Mouse (Mus musculus): ENCODE measurements around the gene Setdb1. TPM values are rescaled to one million over a fixed set of nuclear protein-coding genes. Genes with fewer than 3 reads are reported as not detected.

Gene Setdb1
- polyA plus RNA-seq, 1 experiment from 2014 or later: 31.6 TPM

DNA sequence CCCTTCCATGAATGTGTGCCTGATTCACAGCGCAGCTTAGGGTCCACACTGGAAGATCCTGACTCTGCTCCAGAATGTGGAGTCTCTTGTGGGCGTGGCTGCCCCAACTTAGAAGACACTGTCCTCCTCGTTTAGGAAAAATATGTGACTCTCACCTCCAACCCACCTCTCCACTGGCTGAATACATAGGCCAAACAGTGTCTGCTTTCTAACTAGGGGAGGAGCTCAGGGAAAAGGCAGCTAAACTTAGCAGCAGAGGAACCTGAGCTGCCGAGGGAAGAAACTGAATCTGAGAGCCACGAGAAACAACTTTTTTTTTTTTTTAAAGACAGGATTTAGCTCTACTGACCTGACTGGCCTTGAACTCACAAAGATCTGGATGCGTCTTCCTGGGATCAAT is 81.8 kb downstream of the Setdb1 start:
- H3K9ac ChIP-seq: no peak overlapping the region; the same call in 1 of the 2 replicates
- H3K9me3 ChIP-seq (replicated peaks): no peaks in the 10 kb centered on the region
- H3K4me1 ChIP-seq: peaks cover 69% of the 10 kb centered on the region
- no peaks in the 10 kb centered on the region for H3K27me3 ChIP-seq (replicated peaks)
- peak overlapping the region; percentile 49; the same call in 1 of the 2 replicates for H3K27ac ChIP-seq
- 54% methylated on average over 6 of the region's 6 CpGs for WGBS (ENCODE audit: insufficient replicate concordance)
- peaks cover 4% of the 10 kb centered on the region for H3K36me3 ChIP-seq
- no peak overlapping the region for H3K4me2 ChIP-seq
- no peak overlapping the region for H3K4me3 ChIP-seq
- no peak for ATAC-seq

DNA sequence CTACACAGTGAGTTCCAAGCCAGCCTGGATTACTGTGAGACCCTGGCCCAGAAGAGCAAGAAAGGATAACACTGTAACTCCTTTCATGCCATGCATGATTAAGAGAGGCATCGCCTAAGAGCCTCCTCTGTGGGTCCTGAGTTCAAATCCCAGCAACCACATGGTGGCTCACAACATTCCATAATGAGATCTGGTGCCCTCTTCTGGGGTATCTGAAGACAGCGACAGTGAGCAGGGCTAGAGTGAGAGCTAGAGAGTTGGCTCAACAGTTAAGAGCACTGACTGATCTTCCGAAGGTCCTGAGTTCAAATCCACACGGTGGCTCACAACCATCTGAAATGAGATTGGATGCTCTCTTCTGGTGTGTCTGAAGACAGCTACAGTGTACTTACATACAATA is 82.5 kb downstream of the Setdb1 start:
- Histone ChIP-seq H3K27me3 (replicated peaks) (no peaks in the 10 kb centered on the region), H3K4me2 (no peak overlapping the region), H3K4me3 (no peak overlapping the region), H3K9ac (no peak overlapping the region), H3K4me1 (peaks cover 63% of the 10 kb centered on the region), H3K36me3 (peaks cover 10% of the 10 kb centered on the region), H3K27ac (no peak overlapping the region), H3K9me3 (replicated peaks) (no peaks in the 10 kb centered on the region)
- ATAC-seq: no peak
- 88% methylated on average over 4 of the region's 4 CpGs for WGBS (ENCODE audit: insufficient replicate concordance)

Other genes with a start within 250 kb of the Setdb1 start
- 53.7 and 56.2 TPM in 2 replicates for gene Vps72, start 246.2 kb downstream of the Setdb1 start, polyA plus RNA-seq (2016; fragmentation: Nextera tagmentation; extraction: Ambion mirVana)
- 0.19 and 0.51 TPM in 2 replicates for gene Tmod4, start 232.7 kb downstream of the Setdb1 start, polyA plus RNA-seq (2016; fragmentation: Nextera tagmentation; extraction: Ambion mirVana)
- 38.2 and 39.7 TPM in 2 replicates for gene Scnm1, start 223.2 kb downstream of the Setdb1 start, polyA plus RNA-seq (2016; fragmentation: Nextera tagmentation; extraction: Ambion mirVana)
- gene Lysmd1, start 223.1 kb downstream of the Setdb1 start, polyA plus RNA-seq (2016; fragmentation: Nextera tagmentation; extraction: Ambion mirVana): 7.9 and 8.6 TPM in 2 replicates
- gene Tnfaip8l2, start 214.8 kb downstream of the Setdb1 start, polyA plus RNA-seq (2016; fragmentation: Nextera tagmentation; extraction: Ambion mirVana): 5.1 and 5.3 TPM in 2 replicates
- gene Sema6c, start 196.7 kb downstream of the Setdb1 start, polyA plus RNA-seq (2016; fragmentation: Nextera tagmentation; extraction: Ambion mirVana): 1.9 and 2.1 TPM in 2 replicates
- gene Gabpb2, start 139.3 kb downstream of the Setdb1 start, polyA plus RNA-seq (2016; fragmentation: Nextera tagmentation; extraction: Ambion mirVana): 11.0 and 11.4 TPM in 2 replicates
- gene Cdc42se1, start 128.5 kb downstream of the Setdb1 start, polyA plus RNA-seq (2016; fragmentation: Nextera tagmentation; extraction: Ambion mirVana): 59.6 and 60.9 TPM in 2 replicates
- 4.3 and 4.5 TPM in 2 replicates for gene Mllt11, start 125.0 kb downstream of the Setdb1 start, polyA plus RNA-seq (2016; fragmentation: Nextera tagmentation; extraction: Ambion mirVana)
- gene Gm128, start 115.6 kb downstream of the Setdb1 start, polyA plus RNA-seq (2016; fragmentation: Nextera tagmentation; extraction: Ambion mirVana): 0.33 and 0.38 TPM in 2 replicates
- gene Bnipl, start 106.0 kb downstream of the Setdb1 start, polyA plus RNA-seq (2016; fragmentation: Nextera tagmentation; extraction: Ambion mirVana): not detected in 2 replicates
- gene Mindy1, start 75.9 kb downstream of the Setdb1 start, polyA plus RNA-seq (2016; fragmentation: Nextera tagmentation; extraction: Ambion mirVana): 18.8 and 22.5 TPM in 2 replicates
- 11.8 and 12.1 TPM in 2 replicates for gene Prune1, start 75.1 kb downstream of the Setdb1 start, polyA plus RNA-seq (2016; fragmentation: Nextera tagmentation; extraction: Ambion mirVana)
- gene Anxa9, start 50.0 kb downstream of the Setdb1 start, polyA plus RNA-seq (2016; fragmentation: Nextera tagmentation; extraction: Ambion mirVana): 3.1 and 4.6 TPM in 2 replicates
- gene Cers2, start 42.4 kb downstream of the Setdb1 start, polyA plus RNA-seq (2016; fragmentation: Nextera tagmentation; extraction: Ambion mirVana): 134 and 135 TPM in 2 replicates
- gene 4930558C23Rik, start 45.6 kb upstream of the Setdb1 start, polyA plus RNA-seq (2016; fragmentation: Nextera tagmentation; extraction: Ambion mirVana): not detected in 2 replicates
- gene Arnt, start 77.2 kb upstream of the Setdb1 start, polyA plus RNA-seq (2016; fragmentation: Nextera tagmentation; extraction: Ambion mirVana): 22.8 and 25.8 TPM in 2 replicates
- 1.4 and 1.7 TPM in 2 replicates for gene Ctsk, start 142.1 kb upstream of the Setdb1 start, polyA plus RNA-seq (2016; fragmentation: Nextera tagmentation; extraction: Ambion mirVana)
- 13.4 and 14.7 TPM in 2 replicates for gene Ctss, start 169.6 kb upstream of the Setdb1 start, polyA plus RNA-seq (2016; fragmentation: Nextera tagmentation; extraction: Ambion mirVana)
- gene Hormad1, start 202.5 kb upstream of the Setdb1 start, polyA plus RNA-seq (2016; fragmentation: Nextera tagmentation; extraction: Ambion mirVana): 0.08 and 0.10 TPM in 2 replicates
- 29.7 and 30.5 TPM in 2 replicates for gene Golph3l, start 231.7 kb upstream of the Setdb1 start, polyA plus RNA-seq (2016; fragmentation: Nextera tagmentation; extraction: Ambion mirVana)